In the genomic region with DNA sequence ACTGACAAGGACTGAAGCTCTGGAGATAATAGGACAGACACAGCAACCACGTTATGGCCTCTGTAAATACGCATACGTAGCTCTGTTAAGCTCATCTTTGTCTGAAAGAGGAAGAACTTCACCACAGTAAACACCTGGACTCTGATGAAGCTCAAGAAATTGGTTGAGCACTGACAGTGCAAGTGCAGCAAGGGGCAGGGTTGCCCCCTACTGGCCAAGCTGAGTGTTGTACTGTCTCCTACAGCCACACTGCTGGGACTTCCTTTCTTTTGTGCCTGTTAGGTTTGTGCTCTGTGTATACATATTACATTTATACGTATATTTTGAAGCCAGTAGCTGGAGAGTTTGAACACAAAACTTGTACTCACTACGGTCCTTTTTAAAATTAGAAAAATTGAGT, we compare ENCODE assay signal across 10 mouse cellular contexts. TPM values are rescaled to one million over a fixed set of nuclear protein-coding genes. Genes with fewer than 3 reads are reported as not detected.
DNase-seq lines count a peak whose midpoint lies in the region; TF ChIP-seq lines count a peak whose summit lies in the region.
"Had no signal": no experiment of that assay in that cellular context is flagged by ENCODE, and none has a peak within 500 bp of the region (broad histone marks: within the 10 kb centered on the region; RNA-seq: fewer than 3 reads in every experiment).

No protein-coding gene starts in this region.

- TF ChIP-seq POLR2A in ES-Bruce4 (IDR thresholded peaks at IDR 0.05; ENCODE audit: insufficient read depth, low read length): no peak

- TF ChIP-seq CTCF in layer of hippocampus, adult 2 months (conservative IDR thresholded peaks at IDR 0.05): peak; percentile 85
- peak; percentile 85 for TF ChIP-seq CTCF in ES-Bruce4 (IDR thresholded peaks at IDR 0.05; ENCODE audit: low read depth, low read length)

- no peak overlapping the region for H3K4me3 ChIP-seq in layer of hippocampus, adult 2 months
- H3K4me3 ChIP-seq in ES-Bruce4 (ENCODE audit: low read depth, low read length): no peak overlapping the region
- H3K4me3 ChIP-seq: heart, embryonic 15.5 days had no signal

- peak; percentile 56 to 59 for DNase-seq in cerebellum, postnatal 10 days
- DNase-seq in cerebellum, adult 9-11 months: no peak
- peak in 1 of 2 experiments; percentile 23 for DNase-seq in layer of hippocampus, adult 2 months (ENCODE audit: low spot score in 2 of 2)
- no peak for DNase-seq in layer of hippocampus, postnatal 36 days
- DNase-seq in embryo, embryonic 9.5 days (ENCODE audit: extremely low spot score): peak; percentile 14
- DNase-seq in retina, postnatal 1 day: peak; percentile 27
- no peak for DNase-seq in urinary bladder, adult 2 months (ENCODE audit: low spot score)

- TF ChIP-seq EP300 in ES-Bruce4 (IDR thresholded peaks at IDR 0.05; ENCODE audit: insufficient read depth, low read depth, low read length): no peak

- no peak overlapping the region for H3K27ac ChIP-seq in layer of hippocampus, adult 2 months
- no peak overlapping the region for H3K27ac ChIP-seq in ES-Bruce4 (ENCODE audit: insufficient read depth, low read length)
- H3K27ac ChIP-seq: heart, embryonic 15.5 days; macrophage had no signal

- H3K4me1 ChIP-seq in ES-Bruce4 (ENCODE audit: control insufficient read depth, insufficient read depth, low read length): no peaks in the 10 kb centered on the region
- H3K4me1 ChIP-seq: heart, embryonic 15.5 days had no signal

- H3K9ac ChIP-seq in ES-Bruce4 (ENCODE audit: low read depth, poor library complexity, severe bottlenecking): no peak overlapping the region
- H3K9ac ChIP-seq: heart, embryonic 15.5 days had no signal

- no peaks in the 10 kb centered on the region for H3K36me3 ChIP-seq in ES-Bruce4 (ENCODE audit: control insufficient read depth, insufficient read depth, low read length, poor library complexity, severe bottlenecking)
- H3K36me3 ChIP-seq: heart, embryonic 15.5 days had no signal

- H3K27me3 ChIP-seq in ES-Bruce4 (ENCODE audit: control insufficient read depth, insufficient read depth, low read length, poor library complexity, severe bottlenecking): no peaks in the 10 kb centered on the region
- H3K27me3 ChIP-seq: heart, embryonic 15.5 days had no signal

- no peaks in the 10 kb centered on the region for H3K9me3 ChIP-seq in ES-Bruce4 (replicated peaks; ENCODE audit: control insufficient read depth, insufficient read depth, low read length, poor library complexity, severe bottlenecking)
- H3K9me3 ChIP-seq: heart, embryonic 15.5 days had no signal

RNA-seq across cellular contexts. Expression of a gene that starts 26.6 kb away (rescaled TPM):
- not detected for total RNA-seq in layer of hippocampus, adult 2 months (2021)
- not detected for total RNA-seq in layer of hippocampus, postnatal 36 days (2021)
- polyA plus RNA-seq in ES-Bruce4 (2011; ENCODE audit: insufficient read depth, insufficient read length, low read depth, missing spikeins): not detected in 2 replicates
- polyA plus RNA-seq in urinary bladder, adult 2 months (2012; rRNA removed): not detected in 2 replicates
- polyA plus RNA-seq: heart, embryonic 15.5 days; macrophage had no signal

RNA-seq across cellular contexts. Expression of a gene that starts 53.6 kb away (rescaled TPM):
- 10 to 100 TPM; 26.0 to 26.3 TPM for total RNA-seq in layer of hippocampus, adult 2 months (2021)
- total RNA-seq in layer of hippocampus, postnatal 36 days (2021): 10 to 100 TPM; 25.4 to 26.1 TPM
- polyA plus RNA-seq in ES-Bruce4 (2011; ENCODE audit: insufficient read depth, insufficient read length, low read depth, missing spikeins): 7.3 and 12.7 TPM in 2 replicates
- 5.8 and 6.1 TPM in 2 replicates for polyA plus RNA-seq in urinary bladder, adult 2 months (2012; rRNA removed)

Comparison
In these comparisons a context has a peak if more than half of its experiments do, and no peak if none do; other contexts are left out.
1. DNase-seq: peak in cerebellum, postnatal 10 days (2 of 2), embryo, embryonic 9.5 days (single experiment) and retina, postnatal 1 day (single experiment); none in cerebellum, adult 9-11 months (single experiment), layer of hippocampus, postnatal 36 days (0 of 2) and urinary bladder, adult 2 months (single experiment).